28 mouse cellular contexts compared by ENCODE assay signal in genomic region chr11:97299939-97300338, GRCm38 (mm10). TPM values are rescaled to one million over a fixed set of nuclear protein-coding genes. Genes with fewer than 3 reads are reported as not detected.
"Had no signal": no experiment of that assay in that cellular context is flagged by ENCODE, and none has a peak within 500 bp of the region (broad histone marks: within the 10 kb centered on the region; RNA-seq: fewer than 3 reads in every experiment).

No protein-coding gene starts in this region.

- H3K27me3 ChIP-seq: hindbrain, embryonic 12.5 days; intestine, embryonic 15.5 days; limb, embryonic 12.5 days; liver, embryonic 13.5 days; liver, embryonic 15.5 days had no signal

- H3K9me3 ChIP-seq: heart, embryonic 10.5 days; hindbrain, embryonic 10.5 days; hindbrain, embryonic 12.5 days; intestine, embryonic 15.5 days; limb, embryonic 10.5 days; limb, embryonic 12.5 days; liver, embryonic 13.5 days; liver, embryonic 15.5 days had no signal

- H3K4me2 ChIP-seq: hindbrain, embryonic 12.5 days; hindbrain, embryonic 14.5 days; intestine, embryonic 15.5 days; limb, embryonic 12.5 days; liver, embryonic 11.5 days; liver, embryonic 13.5 days; liver, embryonic 15.5 days had no signal

- DNase-seq: gastrocnemius, adult 2 months; gastrocnemius, postnatal 10 days; gastrocnemius, postnatal 25 days; heart, postnatal 14 days; heart, postnatal 36 days; kidney, adult 18-20 months; kidney, adult 8-10 months; kidney, postnatal 10 days; kidney, postnatal 25 days; kidney, postnatal 4 days; liver; liver, embryonic 13.5 days; liver, postnatal 0 days had no signal

- H3K4me1 ChIP-seq: hindbrain, embryonic 12.5 days; limb, embryonic 10.5 days; limb, embryonic 12.5 days; liver, embryonic 15.5 days had no signal

- ATAC-seq: forebrain, embryonic 16.5 days; hindbrain, embryonic 16.5 days; inflammation-experienced regulatory T-cells, adult 6 months; intestine, embryonic 15.5 days; intestine, postnatal 0 days; liver, postnatal 0 days had no signal

- H3K4me3 ChIP-seq: gastrocnemius, adult 2 months; heart, embryonic 10.5 days; hindbrain, embryonic 10.5 days; hindbrain, embryonic 12.5 days; intestine, embryonic 15.5 days; layer of hippocampus, adult 2 months; left cerebral cortex, adult 2 months; limb, embryonic 10.5 days; limb, embryonic 12.5 days; liver, embryonic 13.5 days; liver, embryonic 15.5 days had no signal

- H3K36me3 ChIP-seq: heart, embryonic 10.5 days; hindbrain, embryonic 10.5 days; hindbrain, embryonic 12.5 days; intestine, embryonic 15.5 days; limb, embryonic 10.5 days; limb, embryonic 12.5 days; liver, embryonic 13.5 days; liver, embryonic 15.5 days had no signal

- H3K9ac ChIP-seq: hindbrain, embryonic 12.5 days; hindbrain, embryonic 14.5 days; intestine, embryonic 15.5 days; limb, embryonic 12.5 days; liver, embryonic 13.5 days; liver, embryonic 15.5 days; liver, postnatal 0 days had no signal

- H3K27ac ChIP-seq: gastrocnemius, adult 2 months; heart, embryonic 10.5 days; hindbrain, embryonic 10.5 days; hindbrain, embryonic 12.5 days; hindbrain, embryonic 14.5 days; intestine, embryonic 15.5 days; layer of hippocampus, adult 2 months; left cerebral cortex, adult 2 months; limb, embryonic 10.5 days; limb, embryonic 12.5 days; liver, embryonic 13.5 days; liver, embryonic 15.5 days had no signal

RNA-seq across cellular contexts. Expression of gene Gpr179, which starts 51.9 kb away (rescaled TPM):
- polyA plus RNA-seq: liver, embryonic 13.5 days; liver, embryonic 15.5 days; liver, postnatal 0 days had no signal
